Mouse (Mus musculus): ENCODE data around the gene Erich2.

DNA sequence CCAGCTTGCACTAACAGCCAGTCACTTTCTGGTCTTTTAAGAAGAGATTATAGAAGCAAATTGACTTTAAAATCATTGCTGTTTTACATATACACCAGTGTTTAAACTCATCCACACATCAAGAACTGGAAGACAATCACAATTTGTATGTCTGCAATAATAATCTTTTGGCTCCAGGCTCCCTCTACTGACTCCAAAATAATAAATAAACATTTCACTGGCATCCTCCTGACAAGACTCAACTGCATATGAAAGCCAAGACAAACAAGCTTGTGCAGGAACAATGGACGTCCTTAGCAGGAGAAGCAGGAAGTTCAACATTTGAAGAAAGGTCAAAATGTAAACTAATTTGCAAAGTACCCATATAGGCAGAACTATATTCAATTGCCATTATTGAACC is 3.4 kb upstream of the Erich2 start:
- TF ChIP-seq CTCF (IDR thresholded peaks at IDR 0.05; ENCODE audit: low read depth, low read length) (no peak), POLR2A (IDR thresholded peaks at IDR 0.05; ENCODE audit: extremely low read depth, insufficient read depth, low read length) (no peak)
